Mouse (Mus musculus): ENCODE results near the gene Naa10. TPM values are rescaled to one million over a fixed set of nuclear protein-coding genes. Genes with fewer than 3 reads are reported as not detected.

The Naa10 gene
- polyA plus RNA-seq (2012; rRNA removed) = 82.0 and 102 TPM in 2 replicates

DNA sequence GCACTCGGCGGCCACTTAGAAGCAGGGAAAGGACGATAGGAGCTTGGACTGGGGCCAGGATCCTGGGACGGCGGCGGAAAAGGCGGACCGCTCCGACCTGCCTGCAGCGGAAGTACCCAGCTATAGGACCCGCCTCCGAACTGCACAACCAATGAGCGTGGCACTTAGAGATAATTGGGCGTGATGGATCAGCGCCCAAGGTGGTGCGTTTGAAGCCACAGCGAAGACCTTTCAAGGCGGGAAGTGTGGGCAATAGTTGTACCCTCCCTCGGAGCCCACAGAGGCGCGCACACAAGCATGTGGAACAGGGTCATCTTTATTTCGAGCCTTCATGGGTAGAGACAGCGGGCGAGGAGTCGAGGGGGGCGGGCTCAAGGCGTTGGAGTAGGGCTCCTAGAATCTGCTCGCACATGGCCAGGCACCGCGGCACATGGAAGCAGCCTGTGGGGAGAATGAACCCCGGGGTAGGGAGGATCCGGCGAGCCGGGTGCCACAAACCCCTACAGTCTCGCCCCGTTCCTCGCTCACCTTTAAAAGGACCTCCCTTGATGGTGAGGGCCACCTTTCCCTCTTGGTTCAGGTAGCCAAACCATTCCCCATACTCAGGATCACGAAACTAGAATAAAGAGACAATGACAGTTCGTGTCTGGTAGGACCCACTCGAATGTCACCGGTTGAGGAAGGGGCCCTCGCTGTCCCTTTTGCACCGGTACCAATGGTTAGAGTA, at the start of gene Naa10, which contains the start of gene Arhgap4:
Naa10 (minus strand) TSS at position 122 of the 727 bp plus-strand sequence.
Arhgap4 (minus strand) TSS at position 48 of the 727 bp plus-strand sequence.
- H3K4me3 ChIP-seq (ENCODE audit: control insufficient read depth, insufficient read depth, low read length) = peak within 1 kb of the TSS; percentile 99
- no peaks in the 10 kb centered on the region for H3K27me3 ChIP-seq (ENCODE audit: control insufficient read depth, insufficient read depth, low read length)
- H3K36me3 ChIP-seq (ENCODE audit: control insufficient read depth, insufficient read depth, low read length) = peaks cover 15% of the 10 kb centered on the region
- DNase-seq = peak; percentile 78
- no peak for TF ChIP-seq CTCF (IDR thresholded peaks at IDR 0.05; ENCODE audit: borderline replicate concordance, control insufficient read depth, extremely low read depth, insufficient read depth, low read length, poor library complexity)
- peak; percentile 27; the same call in 1 of the 2 replicates for TF ChIP-seq POLR2A (IDR thresholded peaks at IDR 0.05; ENCODE audit: control insufficient read depth, extremely low read depth, insufficient read depth, low read length, poor library complexity)
- WGBS = 1% methylated on average over 42 of the region's 43 CpGs
- H3K4me1 ChIP-seq (replicated peaks; ENCODE audit: control insufficient read depth, insufficient read depth, low read length) = no peaks in the 10 kb centered on the region
- peak within 1 kb of the TSS; percentile 91 for H3K27ac ChIP-seq (ENCODE audit: control insufficient read depth, insufficient read depth, low read length)

DNA sequence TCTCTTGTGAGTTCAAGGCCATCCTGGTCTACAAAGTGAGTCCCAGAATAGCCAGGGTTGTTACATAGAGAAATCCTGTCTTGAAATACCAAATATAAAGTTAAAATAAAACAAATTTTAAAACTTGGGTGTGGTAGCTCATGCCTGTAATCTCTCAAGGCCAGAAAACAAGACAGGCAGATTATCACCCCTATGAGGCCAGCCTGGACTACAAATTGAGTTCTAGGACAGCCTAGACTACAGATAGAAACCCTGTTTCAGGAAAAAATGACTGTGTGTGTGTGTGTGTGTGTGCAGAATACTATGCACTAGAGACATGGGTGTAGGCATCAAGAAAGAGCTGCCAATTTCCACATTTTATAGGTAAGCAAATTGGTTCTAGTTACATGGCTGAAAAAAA, 49.0 kb upstream of the Naa10 start:
- H3K4me1 ChIP-seq (replicated peaks; ENCODE audit: control insufficient read depth, insufficient read depth, low read length) = no peaks in the 10 kb centered on the region
- H3K27me3 ChIP-seq (ENCODE audit: control insufficient read depth, insufficient read depth, low read length) = no peaks in the 10 kb centered on the region
- H3K36me3 ChIP-seq (ENCODE audit: control insufficient read depth, insufficient read depth, low read length) = no peaks in the 10 kb centered on the region
- H3K27ac ChIP-seq (ENCODE audit: control insufficient read depth, insufficient read depth, low read length) = no peak overlapping the region
- no peak for DNase-seq
- no peak for TF ChIP-seq CTCF (IDR thresholded peaks at IDR 0.05; ENCODE audit: borderline replicate concordance, control insufficient read depth, extremely low read depth, insufficient read depth, low read length, poor library complexity)
- no peak overlapping the region for H3K4me3 ChIP-seq (ENCODE audit: control insufficient read depth, insufficient read depth, low read length)

DNA sequence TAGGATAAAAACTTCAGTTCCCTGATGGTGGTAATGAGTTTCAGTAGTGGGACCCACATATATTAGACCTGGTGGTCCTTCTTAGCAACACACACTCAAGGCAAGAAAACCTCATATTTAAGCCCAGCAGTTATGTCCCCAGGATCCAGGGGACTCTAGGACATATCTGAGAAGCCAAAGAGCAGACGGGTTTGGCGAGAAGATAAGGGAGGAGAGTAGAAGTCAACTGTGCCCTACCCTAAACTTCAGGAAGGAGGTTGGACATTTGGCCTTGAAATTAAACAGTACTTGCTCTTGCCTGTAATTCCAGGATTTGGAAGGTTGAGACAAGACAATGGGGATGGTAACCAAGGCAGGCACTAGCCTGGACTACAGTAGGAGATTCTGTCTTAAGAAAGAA, 48.0 kb upstream of the Naa10 start:
- H3K27ac ChIP-seq (ENCODE audit: control insufficient read depth, insufficient read depth, low read length) = no peak overlapping the region
- TF ChIP-seq POLR2A (IDR thresholded peaks at IDR 0.05; ENCODE audit: control insufficient read depth, extremely low read depth, insufficient read depth, low read length, poor library complexity) (no peak), CTCF (IDR thresholded peaks at IDR 0.05; ENCODE audit: borderline replicate concordance, control insufficient read depth, extremely low read depth, insufficient read depth, low read length, poor library complexity) (no peak)
- 100% methylated on average over 2 of the region's 2 CpGs for WGBS
- H3K27me3 ChIP-seq (ENCODE audit: control insufficient read depth, insufficient read depth, low read length) = no peaks in the 10 kb centered on the region
- no peak overlapping the region for H3K4me3 ChIP-seq (ENCODE audit: control insufficient read depth, insufficient read depth, low read length)
- H3K4me1 ChIP-seq (replicated peaks; ENCODE audit: control insufficient read depth, insufficient read depth, low read length) = peaks cover 1% of the 10 kb centered on the region
- DNase-seq = no peak
- no peaks in the 10 kb centered on the region for H3K36me3 ChIP-seq (ENCODE audit: control insufficient read depth, insufficient read depth, low read length)

DNA sequence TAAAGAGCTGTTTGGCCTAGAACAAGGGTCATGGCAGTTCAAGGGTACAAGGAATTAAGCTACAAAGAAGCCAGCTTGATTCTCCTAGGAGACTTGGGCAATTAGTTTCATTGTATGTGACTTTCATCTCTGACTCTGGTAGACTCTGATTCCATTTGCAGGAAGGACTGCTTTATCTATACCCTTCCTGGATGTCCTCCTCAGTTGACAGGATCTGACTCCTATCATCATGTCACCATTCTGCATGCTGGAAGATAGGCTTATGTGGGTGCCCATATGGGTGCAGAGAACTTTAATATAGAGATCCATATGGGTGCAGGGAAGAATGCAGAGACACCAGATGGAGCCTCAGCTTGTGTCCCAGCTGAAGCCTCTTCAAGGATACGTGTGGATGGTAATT, 47.4 kb upstream of the Naa10 start:
- Histone ChIP-seq H3K4me3 (ENCODE audit: control insufficient read depth, insufficient read depth, low read length) (no peak overlapping the region), H3K4me1 (replicated peaks; ENCODE audit: control insufficient read depth, insufficient read depth, low read length) (peaks cover 7% of the 10 kb centered on the region), H3K27me3 (ENCODE audit: control insufficient read depth, insufficient read depth, low read length) (no peaks in the 10 kb centered on the region), H3K36me3 (ENCODE audit: control insufficient read depth, insufficient read depth, low read length) (no peaks in the 10 kb centered on the region), H3K27ac (ENCODE audit: control insufficient read depth, insufficient read depth, low read length) (no peak overlapping the region)
- whole genome bisulfite sequencing = 96% methylated on average over 1 of the region's 1 CpGs
- TF ChIP-seq POLR2A (IDR thresholded peaks at IDR 0.05; ENCODE audit: control insufficient read depth, extremely low read depth, insufficient read depth, low read length, poor library complexity) (no peak), CTCF (IDR thresholded peaks at IDR 0.05; ENCODE audit: borderline replicate concordance, control insufficient read depth, extremely low read depth, insufficient read depth, low read length, poor library complexity) (no peak)
- no peak for DNase-seq

DNA sequence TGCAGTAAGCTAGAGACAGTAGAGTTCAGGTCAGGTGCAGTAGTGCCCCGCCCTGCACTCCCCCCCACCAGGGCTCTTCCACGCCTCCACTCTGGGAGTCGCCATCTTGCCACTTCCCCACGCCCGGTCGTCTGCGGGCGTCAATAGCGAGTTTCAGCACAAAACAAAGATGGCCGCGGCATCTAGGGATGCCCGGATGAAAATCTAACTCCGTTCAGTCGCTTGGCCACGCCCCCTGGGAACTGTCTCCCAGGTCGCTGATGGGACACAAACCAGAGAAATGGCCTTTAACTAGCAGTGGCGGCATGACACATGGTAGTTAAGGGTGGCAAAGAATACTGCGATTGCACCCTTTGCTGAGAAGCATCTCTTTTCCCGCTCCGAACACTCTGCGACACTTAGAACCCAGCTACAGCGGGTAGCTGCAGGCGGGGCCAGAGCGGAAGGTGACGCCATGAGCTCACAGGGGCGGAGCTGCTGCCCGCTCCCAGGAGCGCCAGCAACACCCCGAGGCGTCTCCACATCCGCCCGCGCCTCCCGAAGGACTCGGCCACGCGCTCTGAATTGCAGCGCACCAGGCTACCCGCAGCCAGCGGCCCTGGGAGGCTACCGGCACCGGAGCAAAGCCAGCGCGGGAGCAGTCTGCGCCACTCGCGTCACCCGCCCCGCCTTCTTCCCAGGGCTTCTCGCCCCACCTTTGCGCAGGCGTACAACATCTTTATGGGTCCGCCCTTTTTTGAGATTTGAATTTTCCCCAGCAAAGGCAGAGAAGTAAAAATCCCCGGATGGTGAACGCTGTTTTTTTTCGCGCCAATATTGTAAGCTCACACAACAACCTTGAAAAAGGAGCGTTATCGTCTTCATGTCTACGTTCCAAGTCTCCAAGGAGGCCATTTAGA, 45.7 kb upstream of the Naa10 start:
- TF ChIP-seq CTCF (IDR thresholded peaks at IDR 0.05; ENCODE audit: borderline replicate concordance, control insufficient read depth, extremely low read depth, insufficient read depth, low read length, poor library complexity) (no peak), POLR2A (IDR thresholded peaks at IDR 0.05; ENCODE audit: control insufficient read depth, extremely low read depth, insufficient read depth, low read length, poor library complexity) (peak; percentile 61; the same call in 1 of the 2 replicates)
- H3K27me3 ChIP-seq (ENCODE audit: control insufficient read depth, insufficient read depth, low read length) = no peaks in the 10 kb centered on the region
- peak overlapping the region; percentile 99 for H3K27ac ChIP-seq (ENCODE audit: control insufficient read depth, insufficient read depth, low read length)
- WGBS = 2% methylated on average over 54 of the region's 60 CpGs
- peak; percentile 79 for DNase-seq
- no peaks in the 10 kb centered on the region for H3K36me3 ChIP-seq (ENCODE audit: control insufficient read depth, insufficient read depth, low read length)
- peaks cover 9% of the 10 kb centered on the region for H3K4me1 ChIP-seq (replicated peaks; ENCODE audit: control insufficient read depth, insufficient read depth, low read length)
- H3K4me3 ChIP-seq (ENCODE audit: control insufficient read depth, insufficient read depth, low read length) = peak overlapping the region; percentile 95

Measured in thymus, adult 2 months (tissue).